Mouse (Mus musculus) ES-Bruce4 (cell line): Measurements from ENCODE around the gene Zfp462. TPM values are rescaled to one million over a fixed set of nuclear protein-coding genes. Genes with fewer than 3 reads are reported as not detected.

Experiments
- H3K27ac ChIP-seq: 2 replicates; pipeline ENCODE4 v1.5.1; 2012; ENCODE audit warnings: low read length, inconsistent platforms; ENCODE audit not compliant: insufficient read depth
- H3K27me3 ChIP-seq: 2 replicates; pipeline ENCODE4 v1.6.1; 2012; ENCODE audit warnings: mild to moderate bottlenecking, low read length, inconsistent platforms; ENCODE audit not compliant: control insufficient read depth, poor library complexity, insufficient read depth, severe bottlenecking
- H3K36me3 ChIP-seq: 2 replicates; pipeline ENCODE4 v1.6.1; 2012; ENCODE audit warnings: inconsistent platforms, mild to moderate bottlenecking, low read length, moderate library complexity; ENCODE audit not compliant: control insufficient read depth, poor library complexity, insufficient read depth, severe bottlenecking
- H3K4me1 ChIP-seq: one replicate; pipeline ENCODE4 v1.8.1; 2011; ENCODE audit warnings: low read length; ENCODE audit not compliant: control insufficient read depth, insufficient read depth
- H3K4me3 ChIP-seq: 2 replicates; pipeline ENCODE4 v1.5.1; 2011; ENCODE audit warnings: low read depth, mild to moderate bottlenecking, low read length
- H3K9ac ChIP-seq: 2 replicates; pipeline ENCODE4 v1.6.1; 2012; ENCODE audit warnings: low read depth, mild to moderate bottlenecking, inconsistent platforms; ENCODE audit not compliant: poor library complexity, severe bottlenecking
- H3K9me3 ChIP-seq: replicated peaks from 2 replicates; pipeline ENCODE4 v1.6.1; 2012; ENCODE audit warnings: mild to moderate bottlenecking, low read length, inconsistent platforms; ENCODE audit not compliant: control insufficient read depth, poor library complexity, insufficient read depth, severe bottlenecking
- CTCF ChIP-seq: IDR thresholded peaks from one replicate; pipeline ENCODE4 v1.8.1; 2011; ENCODE audit warnings: low read depth, low read length
- EP300 ChIP-seq: IDR thresholded peaks from 2 replicates; pipeline ENCODE4 v1.6.1; 2011; ENCODE audit warnings: low read depth, low read length; ENCODE audit not compliant: insufficient read depth
- POLR2A ChIP-seq: IDR thresholded peaks from one replicate; pipeline ENCODE4 v1.8.1; 2011; ENCODE audit warnings: low read length; ENCODE audit not compliant: insufficient read depth
- polyA plus RNA-seq: library from polyadenylated mRNA; stranded (reverse); fragments of >200 nt; gene quantifications from 2 replicates; pipeline ENCODE4 v1.2.4, GENCODE M21; 2011; ENCODE audit warnings: low read depth; ENCODE audit not compliant: missing spikeins, insufficient read depth, insufficient read length

Zfp462 gene
- polyA plus RNA-seq, 1 experiment: 124 TPM

- Histone ChIP-seq H3K9me3 (peaks cover 10% of the 10 kb centered on the region), H3K4me3 (no peak overlapping the region), H3K27me3 (no peaks in the 10 kb centered on the region), H3K36me3 (peaks cover 94% of the 10 kb centered on the region), H3K4me1 (no peaks in the 10 kb centered on the region), H3K9ac (no peak overlapping the region), H3K27ac (no peak overlapping the region)
- no peak for TF ChIP-seq EP300
These were observed 70.7 kb downstream of the Zfp462 start for GRCm38 (mm10) chr4:55015517-55015916.

- peaks cover 8% of the 10 kb centered on the region; the same call in 1 of the 2 replicates for H3K9me3 ChIP-seq
- no peak overlapping the region for H3K9ac ChIP-seq
- H3K4me1 ChIP-seq: peaks cover 2% of the 10 kb centered on the region
- no peak overlapping the region for H3K27ac ChIP-seq
- H3K27me3 ChIP-seq: no peaks in the 10 kb centered on the region
- TF ChIP-seq CTCF: no peak
- TF ChIP-seq POLR2A: no peak
- no peak for TF ChIP-seq EP300
- H3K4me3 ChIP-seq: no peak overlapping the region
- H3K36me3 ChIP-seq: peaks cover 58% of the 10 kb centered on the region
These were observed 81.3 kb downstream of the Zfp462 start for GRCm38 (mm10) chr4:55026109-55026646.

DNA sequence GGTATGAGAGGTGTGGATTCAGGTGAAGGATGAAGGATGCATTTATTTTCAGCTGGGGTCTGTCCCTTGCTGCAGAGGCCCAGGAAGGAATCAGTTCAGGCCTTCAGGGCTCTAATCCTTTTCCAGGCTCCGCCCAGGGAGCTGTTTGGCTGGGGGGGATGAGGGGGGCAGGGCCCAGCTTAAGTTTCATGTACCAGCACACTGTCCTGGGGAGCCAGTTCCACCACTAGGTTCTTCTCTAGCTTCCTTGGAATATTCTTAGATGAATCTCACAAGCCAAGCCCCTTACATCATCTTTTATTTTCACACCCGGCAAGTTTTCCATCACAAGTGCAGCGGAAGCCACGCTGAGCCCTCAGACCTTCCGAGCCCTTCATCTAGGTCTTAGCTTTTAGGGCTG lies 85.6 kb downstream of the Zfp462 start:
- no peaks in the 10 kb centered on the region for H3K9me3 ChIP-seq
- H3K27ac ChIP-seq: no peak overlapping the region
- H3K4me3 ChIP-seq: no peak overlapping the region
- H3K4me1 ChIP-seq: peaks cover 2% of the 10 kb centered on the region
- H3K36me3 ChIP-seq: peaks cover 29% of the 10 kb centered on the region
- TF ChIP-seq EP300 (no peak), CTCF (no peak), POLR2A (no peak)
- H3K27me3 ChIP-seq: no peaks in the 10 kb centered on the region
- H3K9ac ChIP-seq: no peak overlapping the region

- Histone ChIP-seq H3K36me3 (peaks cover 30% of the 10 kb centered on the region), H3K27ac (no peak overlapping the region), H3K4me1 (peaks cover 2% of the 10 kb centered on the region), H3K27me3 (no peaks in the 10 kb centered on the region), H3K9ac (no peak overlapping the region), H3K9me3 (no peaks in the 10 kb centered on the region), H3K4me3 (no peak overlapping the region)
- no peak for TF ChIP-seq POLR2A
- TF ChIP-seq CTCF: no peak
- TF ChIP-seq EP300: no peak
These were observed 87.6 kb downstream of the Zfp462 start for GRCm38 (mm10) chr4:55032317-55032930.

DNA sequence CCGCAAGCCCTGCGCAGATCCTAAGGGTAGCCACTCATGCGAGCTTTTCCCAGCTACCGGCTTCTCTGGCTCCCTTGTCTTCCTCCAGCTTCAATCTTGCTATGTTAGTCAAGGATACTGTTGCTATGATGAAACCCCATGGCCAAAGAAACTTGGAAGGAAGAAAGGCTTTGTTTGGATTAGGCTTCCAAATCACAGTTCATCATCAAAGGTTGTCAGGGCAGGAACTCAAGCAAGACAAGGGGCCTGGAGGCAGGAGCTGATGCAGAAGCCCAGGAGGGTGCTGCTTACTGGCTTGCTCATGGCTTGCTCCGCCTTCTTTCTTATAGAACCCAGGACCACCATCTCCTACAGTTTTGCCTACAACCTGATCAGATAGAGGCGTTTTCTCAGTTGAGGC lies 88.6 kb downstream of the Zfp462 start:
- Histone ChIP-seq H3K27ac (no peak overlapping the region), H3K9ac (no peak overlapping the region), H3K36me3 (peaks cover 29% of the 10 kb centered on the region), H3K9me3 (no peaks in the 10 kb centered on the region), H3K4me1 (peaks cover 2% of the 10 kb centered on the region), H3K27me3 (no peaks in the 10 kb centered on the region), H3K4me3 (no peak overlapping the region)
- TF ChIP-seq POLR2A (no peak), EP300 (no peak), CTCF (no peak)

DNA sequence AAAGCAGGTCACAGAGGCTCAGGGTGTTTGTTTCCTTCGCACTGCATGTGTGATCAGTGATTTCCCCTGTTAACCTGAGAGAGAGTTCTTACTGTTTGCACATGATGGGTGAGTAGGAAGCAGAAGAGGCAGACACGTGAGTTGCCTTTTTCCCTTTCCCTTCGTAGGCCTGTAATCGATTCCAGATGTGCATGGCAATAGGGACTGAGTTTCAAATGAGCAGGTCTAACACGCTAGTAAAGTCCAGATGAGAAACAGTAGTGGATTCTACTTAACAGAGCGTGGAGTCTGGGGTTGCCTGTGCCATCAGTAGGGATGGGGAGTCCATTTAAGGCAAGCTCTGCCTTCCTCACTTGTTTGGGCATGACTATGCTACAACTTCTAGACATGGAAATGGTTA lies 93.3 kb downstream of the Zfp462 start:
- TF ChIP-seq EP300 (no peak), POLR2A (no peak), CTCF (no peak)
- no peak overlapping the region for H3K4me3 ChIP-seq
- peaks cover 2% of the 10 kb centered on the region for H3K4me1 ChIP-seq
- H3K9ac ChIP-seq: no peak overlapping the region
- no peaks in the 10 kb centered on the region for H3K27me3 ChIP-seq
- H3K9me3 ChIP-seq: no peaks in the 10 kb centered on the region
- H3K27ac ChIP-seq: no peak overlapping the region
- H3K36me3 ChIP-seq: peaks cover 33% of the 10 kb centered on the region
